Mouse (Mus musculus): Measurements from ENCODE around the gene Arhgap29.

DNA sequence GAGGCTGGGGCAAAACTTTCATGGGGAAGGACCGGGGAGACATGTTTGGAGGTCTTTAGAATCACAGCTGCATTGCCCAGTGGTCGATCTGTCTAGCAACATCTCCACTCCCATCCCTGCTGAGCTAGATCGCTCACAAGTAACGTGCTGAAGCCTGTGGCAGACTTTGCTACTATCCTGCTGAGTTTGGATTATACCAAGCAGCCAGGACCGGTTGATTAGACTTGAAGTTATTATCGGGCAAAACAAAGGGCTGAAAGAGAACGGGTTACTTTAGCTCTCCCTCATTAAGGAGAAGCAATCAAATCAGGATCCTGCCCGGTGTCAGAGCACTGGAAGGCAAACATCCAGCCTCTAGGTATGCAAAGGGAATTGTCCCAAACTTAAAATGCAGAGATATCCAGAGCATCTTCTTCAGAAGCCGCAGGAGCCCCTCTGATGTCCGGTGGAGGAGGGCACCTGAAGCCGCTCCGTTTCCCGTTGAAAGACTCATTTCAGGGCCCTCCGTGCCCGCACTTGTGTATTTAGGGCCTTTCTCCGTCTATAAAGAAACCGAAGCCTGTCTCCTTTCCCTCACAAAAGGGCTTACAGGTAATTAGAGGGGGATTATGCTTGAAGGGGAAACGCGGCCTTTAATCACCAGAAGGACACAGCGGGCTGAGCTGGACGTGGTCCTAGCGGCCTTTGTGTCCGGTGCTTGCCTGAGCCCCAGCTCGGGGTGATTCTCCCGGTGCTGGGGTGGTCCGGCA lies 91.6 kb downstream of the Arhgap29 start, which contains the start of gene Abca4:
- TF ChIP-seq GATA1 (IDR thresholded peaks at IDR 0.05; ENCODE audit: low read length) (no peak), TAL1 (IDR thresholded peaks at IDR 0.05; ENCODE audit: low read length) (no peak)

Data from erythroblast, embryonic 14.5 days (primary cell).